Mouse (Mus musculus): ENCODE measurements around the gene Myo1b.

The Myo1b gene

DNA sequence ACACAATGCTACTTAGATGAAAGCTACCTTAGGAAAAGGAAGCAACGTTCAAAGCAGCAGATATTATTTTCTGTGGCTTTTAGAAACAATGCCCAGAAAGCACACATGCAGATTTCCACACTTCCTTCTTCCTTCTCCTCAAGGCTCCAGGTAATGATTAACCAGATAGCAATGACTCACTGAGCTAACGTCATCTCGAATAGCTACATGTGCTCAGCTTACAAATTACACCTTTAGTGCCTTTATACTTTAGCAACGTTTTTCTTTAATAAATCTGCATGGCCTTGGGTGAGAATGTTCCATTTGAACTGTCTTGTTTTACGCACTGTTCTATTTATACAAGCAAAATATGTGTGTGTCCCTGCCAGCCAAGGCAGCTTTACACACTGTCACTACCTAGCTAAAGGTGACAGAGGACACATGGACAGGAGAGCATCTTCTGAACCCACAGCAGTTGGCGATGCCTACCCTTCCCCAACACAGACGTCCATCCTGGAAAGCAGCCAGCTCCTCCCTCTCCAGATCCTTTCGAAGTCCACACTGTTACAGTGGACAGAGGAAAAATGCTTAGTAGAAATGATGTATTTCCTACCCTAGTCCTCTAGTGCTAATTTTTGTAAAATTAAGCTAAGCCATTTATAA is 66.2 kb downstream of the Myo1b start:
- DNase-seq (ENCODE audit: low spot score in 2 of 2): peak in 1 of 2 experiments; percentile 17

DNA sequence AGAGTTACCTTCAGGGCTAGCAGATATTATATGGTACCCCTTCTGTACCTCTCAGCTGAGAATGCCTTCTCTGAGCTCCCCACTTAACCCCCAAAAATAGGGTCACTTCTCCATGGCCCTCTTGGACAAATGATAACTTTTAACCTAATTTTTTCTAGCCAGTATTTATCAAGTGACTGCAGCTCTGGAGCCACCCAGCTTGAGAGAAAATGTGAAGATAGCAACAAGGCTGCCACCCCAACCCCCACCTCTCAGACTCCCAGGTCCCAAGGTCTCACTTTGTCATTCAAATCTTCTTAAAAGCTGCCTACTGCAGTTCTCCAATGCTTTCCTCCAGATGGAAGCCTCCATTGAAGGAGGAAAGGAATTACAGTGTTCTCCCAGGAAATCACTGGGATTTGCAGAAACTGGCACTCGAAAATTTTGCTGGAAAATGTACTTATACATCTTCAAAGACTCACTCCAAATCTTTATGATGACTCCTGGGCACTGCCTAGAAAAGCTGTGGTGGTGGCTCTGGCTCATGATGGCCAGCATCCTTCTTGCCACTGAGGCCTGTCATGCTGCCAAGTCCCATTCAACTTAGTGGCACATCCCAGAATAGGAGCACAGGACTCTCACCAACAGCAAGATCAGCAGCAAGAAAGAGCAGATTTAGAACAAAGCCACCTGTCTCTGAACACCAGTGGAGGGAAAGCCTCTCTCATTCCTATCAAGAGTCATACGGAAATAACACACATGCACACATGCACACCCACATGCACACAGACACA is 70.4 kb downstream of the Myo1b start:
- DNase-seq (ENCODE audit: low spot score in 2 of 2): no peak

DNA sequence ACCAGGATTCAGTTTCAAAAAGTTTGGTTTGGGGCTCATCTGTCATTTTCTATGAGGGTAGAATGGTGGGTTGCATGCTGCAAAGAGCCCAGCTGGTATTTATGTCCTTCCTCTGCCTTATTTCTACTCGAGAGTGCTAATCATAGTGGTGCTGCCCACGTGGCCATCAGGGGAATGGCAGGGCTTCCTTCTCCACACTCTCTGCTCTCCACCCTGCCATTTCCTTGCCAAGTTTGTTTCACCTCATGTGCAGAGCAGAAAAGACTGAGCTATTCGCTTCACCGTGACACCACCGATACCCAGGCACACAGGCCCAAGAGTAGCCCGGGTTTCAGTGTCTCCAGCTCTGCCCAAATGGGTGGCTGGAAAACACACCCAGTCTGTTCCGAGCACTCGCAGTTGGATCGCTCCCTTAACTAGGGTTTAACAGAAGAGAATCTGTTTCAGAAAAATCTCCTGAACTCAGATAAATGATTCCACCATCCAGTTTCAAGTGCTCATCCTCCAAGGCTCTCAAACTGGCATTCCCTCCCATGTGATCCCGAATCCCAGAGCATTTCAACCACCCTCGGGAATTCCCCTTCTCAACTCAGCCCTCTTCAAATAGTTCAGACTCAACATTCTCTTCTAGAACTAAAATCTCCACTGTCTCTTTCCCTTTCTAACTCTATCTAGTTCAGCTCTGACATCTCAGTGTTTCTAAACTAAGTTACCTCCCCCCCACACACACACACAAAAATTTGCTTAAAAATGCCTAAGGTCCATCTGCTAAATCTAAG is 77.8 kb downstream of the Myo1b start:
- no peak for DNase-seq (ENCODE audit: low spot score in 2 of 2)

DNA sequence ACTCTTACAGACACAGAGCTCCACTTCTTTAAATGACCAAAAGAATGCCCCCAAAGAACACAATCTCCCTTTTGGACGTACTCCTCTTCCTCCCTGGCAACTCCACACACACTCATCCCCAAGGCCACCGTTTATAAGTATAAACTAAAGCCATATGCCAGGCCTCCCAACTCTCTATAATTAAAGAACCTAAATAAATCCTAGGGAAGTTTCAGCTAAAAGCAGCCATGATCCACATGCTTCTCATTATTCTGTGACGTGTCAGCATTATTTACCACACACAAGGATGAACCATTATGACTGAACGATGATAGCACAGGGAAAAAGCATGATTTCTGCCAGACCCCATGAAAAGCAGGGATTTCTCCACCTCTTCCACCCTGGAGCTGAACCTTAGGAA is 78.6 kb downstream of the Myo1b start:
- DNase-seq (ENCODE audit: low spot score in 2 of 2): no peak

DNA sequence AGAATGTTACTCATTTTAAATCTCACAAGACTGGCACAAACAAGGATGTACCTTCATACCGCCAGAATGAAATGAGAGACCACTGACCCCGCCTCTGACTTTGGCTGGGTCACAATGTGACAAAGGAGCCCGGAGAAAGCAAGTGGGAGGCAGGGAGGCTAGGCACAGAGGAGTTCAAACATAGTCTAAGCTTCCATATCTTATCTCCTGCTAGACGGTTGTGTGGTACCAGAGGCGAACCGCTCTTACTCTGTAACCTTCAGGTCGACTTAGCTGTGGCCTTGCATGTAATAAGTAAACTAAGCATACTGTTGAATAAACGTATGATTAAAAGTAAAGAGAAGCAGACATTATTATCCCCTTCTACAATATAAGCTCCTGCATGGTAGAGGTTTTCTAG is 80.1 kb downstream of the Myo1b start:
- no peak for DNase-seq (ENCODE audit: low spot score in 2 of 2)

DNA sequence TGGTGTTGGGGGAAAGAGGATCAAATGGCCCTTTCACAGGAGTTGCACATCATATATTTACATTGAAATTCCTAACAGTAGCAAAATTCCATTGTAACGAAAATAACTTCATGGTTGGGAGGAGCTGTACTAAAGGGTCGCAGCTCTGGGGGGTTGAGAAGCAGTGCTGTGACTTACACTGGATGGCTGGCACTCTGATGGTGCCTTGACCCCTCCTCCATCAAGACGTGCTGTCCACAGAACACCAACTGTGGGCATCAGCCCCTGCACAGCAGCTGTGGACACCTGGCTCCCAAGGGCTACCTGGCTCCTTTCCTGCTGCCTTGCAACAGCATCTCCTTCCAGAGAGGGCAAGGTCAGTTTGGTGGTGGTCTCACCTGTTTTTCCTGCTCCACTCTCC is 81.8 kb downstream of the Myo1b start:
- DNase-seq (ENCODE audit: low spot score in 2 of 2): no peak

DNA sequence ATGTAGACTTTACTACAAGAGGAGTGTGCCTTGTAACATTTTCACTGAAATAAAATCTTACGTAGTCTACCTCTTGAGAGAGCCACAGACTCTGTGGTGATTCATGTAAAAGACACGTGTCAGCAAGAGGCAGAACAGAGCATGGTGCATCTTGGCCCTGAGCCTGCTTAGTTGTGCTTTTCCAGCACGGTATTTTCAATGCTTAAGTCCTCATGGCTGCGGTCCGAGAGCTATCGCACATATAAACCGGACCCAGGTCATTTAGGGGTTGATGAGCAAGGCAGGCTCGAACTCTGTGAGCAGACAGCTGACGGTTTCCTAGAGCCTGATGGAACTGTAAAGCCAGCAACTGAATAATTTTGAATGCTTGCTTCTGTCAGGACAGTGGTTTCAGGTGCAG is 86.5 kb downstream of the Myo1b start:
- DNase-seq (ENCODE audit: low spot score in 2 of 2): no peak

DNA sequence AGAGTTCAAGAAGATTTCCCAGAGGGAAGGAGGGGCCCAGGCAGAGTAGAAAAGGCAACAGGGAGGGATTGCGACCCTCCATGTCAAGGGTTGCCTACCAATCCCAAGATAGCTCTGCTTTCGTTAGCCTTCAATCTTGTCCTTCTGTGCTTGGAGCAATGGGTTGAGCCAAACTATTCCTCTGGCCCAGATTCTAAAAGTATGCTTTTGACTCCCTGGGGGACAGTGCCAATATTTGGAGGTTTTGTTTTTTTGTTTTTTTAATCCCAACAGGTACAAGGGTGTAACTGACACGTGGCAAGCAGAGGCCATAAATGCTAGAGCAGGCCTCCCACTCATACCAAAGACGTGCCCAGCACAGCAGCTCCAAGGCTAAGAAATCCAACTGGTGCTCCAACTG is 93.3 kb downstream of the Myo1b start:
- no peak for DNase-seq (ENCODE audit: low spot score in 2 of 2)

DNA sequence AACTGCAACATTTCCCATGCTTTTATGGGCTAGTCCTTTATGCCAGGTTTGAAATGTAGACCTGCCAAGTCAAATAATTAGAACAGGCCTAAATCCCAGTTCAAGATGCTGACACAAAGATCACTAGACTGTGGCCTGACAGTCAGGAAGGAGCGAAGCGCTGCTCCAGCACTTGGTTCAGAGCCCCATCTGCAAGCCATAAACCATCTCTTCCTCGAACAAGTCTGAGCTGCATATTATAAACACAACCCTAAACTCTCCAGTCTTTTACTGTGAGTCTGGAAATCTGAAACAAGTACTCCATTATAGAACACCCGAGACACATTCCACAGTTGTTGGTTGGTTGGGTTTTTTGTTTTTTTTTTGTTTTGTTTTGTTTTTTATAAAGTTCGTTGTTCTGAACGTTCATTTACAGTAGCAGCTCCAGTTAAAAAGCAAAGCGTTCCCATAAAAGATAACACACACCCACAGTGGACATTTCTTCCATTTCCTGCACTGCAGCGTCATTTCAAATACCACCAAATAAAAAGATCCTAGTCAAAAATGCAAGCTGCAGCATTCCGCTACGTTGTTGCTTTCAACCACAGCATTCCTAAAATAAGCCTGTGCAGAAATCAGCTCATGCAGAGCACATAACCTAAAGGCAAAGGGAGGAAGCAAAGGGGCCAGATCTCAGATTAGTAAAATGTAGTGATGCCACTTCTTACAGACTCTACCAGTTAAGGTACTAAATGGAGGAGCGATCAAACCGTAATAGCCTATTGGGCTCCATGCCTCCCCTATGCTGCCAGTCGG is 94.0 kb downstream of the Myo1b start:
- DNase-seq (ENCODE audit: low spot score in 2 of 2): no peak

DNA sequence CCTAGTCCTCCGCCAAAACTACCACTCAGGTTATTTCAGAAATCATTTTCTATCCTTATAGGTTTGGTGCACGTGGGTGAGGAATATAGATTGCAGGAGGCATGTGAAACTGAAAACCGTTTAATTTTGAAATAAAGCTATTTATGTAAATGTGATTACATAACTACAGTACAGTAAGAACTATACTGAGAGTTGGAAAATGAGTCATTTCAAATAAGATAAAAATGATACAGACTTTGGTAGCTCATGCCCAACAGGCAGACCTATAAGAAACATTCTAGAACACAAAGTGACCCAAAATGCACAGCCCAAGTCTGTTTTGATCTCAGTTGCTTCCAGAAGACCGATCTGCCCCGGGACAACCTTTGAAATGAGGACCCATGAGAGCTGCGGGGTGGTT is 95.4 kb downstream of the Myo1b start:
- DNase-seq (ENCODE audit: low spot score in 2 of 2): no peak

DNA sequence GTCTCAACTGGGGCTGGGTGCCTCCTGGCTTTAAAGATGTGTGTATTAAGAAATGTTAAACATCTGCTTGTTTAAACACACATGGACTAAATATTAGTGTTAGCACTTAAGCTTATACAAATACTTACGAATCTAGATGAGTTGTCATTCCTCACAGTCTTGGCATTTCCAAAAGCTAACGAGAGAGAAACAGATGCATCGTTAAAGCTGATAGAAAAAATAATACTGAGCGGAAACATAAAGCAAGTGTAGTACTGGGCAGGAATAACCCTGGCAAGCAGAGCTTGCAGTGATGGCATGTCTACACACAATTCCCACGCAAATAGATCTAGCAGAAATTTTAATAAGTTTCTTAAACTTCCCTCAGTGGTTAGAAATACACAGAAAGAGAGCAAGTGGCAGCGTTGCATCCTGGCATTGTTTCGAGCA is 95.8 kb downstream of the Myo1b start:
- no peak for DNase-seq (ENCODE audit: low spot score in 2 of 2)

DNA sequence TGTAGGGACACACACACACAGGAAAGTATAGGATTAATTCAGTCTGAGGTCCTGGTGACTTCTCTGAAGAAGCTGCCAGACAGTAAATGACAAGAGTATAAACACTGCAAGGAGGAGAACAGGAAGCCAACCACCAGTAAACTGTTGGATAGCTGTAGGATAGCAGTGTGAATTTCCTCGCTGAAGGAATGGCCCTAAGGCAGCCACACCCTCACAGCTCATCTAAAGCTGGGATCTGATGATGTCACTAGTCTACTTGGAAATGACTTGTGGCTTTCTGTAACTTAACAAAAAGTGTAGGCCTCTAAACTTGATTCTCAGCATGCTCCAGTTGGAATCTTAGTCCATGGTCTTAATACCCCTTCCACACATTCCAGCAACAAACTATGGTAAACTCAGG is 100.2 kb downstream of the Myo1b start:
- DNase-seq (ENCODE audit: low spot score in 2 of 2): no peak

DNA sequence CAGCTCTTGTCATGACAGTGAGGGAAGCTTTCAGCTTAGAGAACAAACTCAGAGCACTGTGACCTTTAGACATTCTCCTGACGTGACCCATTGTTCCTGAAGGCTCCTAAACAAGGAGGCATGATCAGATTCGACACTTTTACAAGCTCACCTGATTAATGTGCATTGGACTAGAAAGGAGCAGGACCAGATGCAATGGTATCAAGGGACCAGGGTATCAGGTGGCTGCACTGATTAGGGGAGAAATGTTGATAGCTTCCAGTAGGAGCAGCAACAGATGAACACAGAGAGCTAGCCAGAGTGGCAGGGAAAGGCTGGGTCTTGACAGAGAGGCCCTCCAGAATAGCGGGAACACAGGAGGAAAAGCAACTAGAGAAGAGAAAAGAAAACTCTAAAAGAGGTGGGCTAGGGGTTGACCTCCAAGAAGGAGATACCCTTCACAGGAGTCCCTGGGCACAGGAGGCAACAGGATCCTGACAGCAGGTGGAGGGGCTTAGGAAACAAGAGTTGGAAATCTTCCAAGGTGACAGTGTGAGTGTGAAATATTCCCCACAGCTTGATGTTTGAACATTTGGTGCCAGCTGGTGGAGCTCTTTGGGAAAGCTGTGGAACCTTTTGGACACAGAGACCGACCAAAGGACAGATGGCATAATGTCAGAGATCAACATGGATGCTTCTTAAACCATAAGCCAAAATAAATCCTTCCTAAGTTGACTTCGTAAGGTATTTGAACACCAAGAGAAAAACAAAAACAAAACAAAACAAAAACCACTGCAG is 100.8 kb downstream of the Myo1b start:
- DNase-seq (ENCODE audit: low spot score in 2 of 2): no peak

DNA sequence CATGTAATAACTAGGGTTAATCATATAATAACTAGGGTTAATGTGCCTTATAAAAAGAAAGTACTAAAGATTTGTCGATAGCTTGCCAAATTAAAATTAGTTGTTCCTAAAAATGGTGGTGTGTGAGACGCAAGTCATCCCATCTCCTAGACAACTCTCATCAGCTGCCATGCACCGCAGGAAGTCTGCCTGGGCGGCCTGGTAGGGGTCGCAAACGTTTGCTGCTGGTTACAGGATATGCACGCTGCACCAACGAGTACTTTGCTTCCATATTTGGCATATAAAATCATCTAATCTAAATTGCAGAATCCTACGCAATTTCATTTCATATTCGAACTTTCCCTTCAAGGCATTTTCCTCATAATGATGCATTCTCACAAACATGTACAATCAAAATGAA is 107.0 kb downstream of the Myo1b start:
- no peak for DNase-seq (ENCODE audit: low spot score in 2 of 2)

DNA sequence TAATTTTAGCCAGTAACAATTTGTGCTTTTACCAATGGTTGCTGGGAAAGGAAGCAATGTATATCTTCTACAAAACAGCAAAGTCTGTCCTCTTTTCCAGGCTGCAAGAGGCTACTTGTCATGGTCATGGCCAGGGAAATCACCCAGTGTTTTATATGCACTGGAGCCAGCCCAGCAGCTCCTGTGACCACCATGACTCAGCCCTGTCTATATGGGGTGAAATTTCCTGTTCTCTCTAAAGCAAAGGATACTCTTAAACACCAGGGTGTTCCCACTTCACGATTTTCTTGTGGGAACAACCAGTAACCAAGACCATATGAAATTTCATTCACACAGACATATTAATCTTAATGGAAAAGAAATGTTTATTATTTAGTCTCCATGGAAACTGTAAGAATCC is 107.6 kb downstream of the Myo1b start:
- DNase-seq (ENCODE audit: low spot score in 2 of 2): no peak

DNA sequence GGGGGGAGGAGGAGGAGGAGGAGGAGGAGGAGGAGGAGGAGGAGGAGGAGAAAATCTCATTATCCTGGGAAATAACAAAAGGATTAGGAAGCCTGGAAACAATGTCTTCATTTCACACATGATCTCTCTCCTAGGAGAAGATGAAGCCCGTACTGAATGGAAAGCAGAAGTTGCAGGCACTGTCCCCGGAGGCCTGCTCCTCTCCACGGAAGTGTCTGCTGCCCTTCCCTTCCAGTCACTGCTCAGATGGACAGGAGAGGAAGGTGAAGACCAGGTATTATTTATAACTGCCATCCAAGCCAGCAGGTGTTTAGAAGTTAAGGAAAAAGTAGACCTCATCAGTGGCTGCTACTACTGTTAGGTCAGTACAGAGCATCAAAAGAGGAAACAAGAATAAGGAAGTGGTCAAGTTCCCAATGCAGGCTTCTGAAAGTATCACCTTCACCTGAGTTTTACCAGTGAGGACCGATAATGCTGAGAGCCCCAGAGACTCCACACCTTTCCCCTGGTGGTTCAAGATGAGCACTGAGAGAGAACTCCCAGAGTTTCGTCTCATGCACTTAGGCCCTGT is 110.7 kb downstream of the Myo1b start:
- no peak for DNase-seq (ENCODE audit: low spot score in 2 of 2)

DNA sequence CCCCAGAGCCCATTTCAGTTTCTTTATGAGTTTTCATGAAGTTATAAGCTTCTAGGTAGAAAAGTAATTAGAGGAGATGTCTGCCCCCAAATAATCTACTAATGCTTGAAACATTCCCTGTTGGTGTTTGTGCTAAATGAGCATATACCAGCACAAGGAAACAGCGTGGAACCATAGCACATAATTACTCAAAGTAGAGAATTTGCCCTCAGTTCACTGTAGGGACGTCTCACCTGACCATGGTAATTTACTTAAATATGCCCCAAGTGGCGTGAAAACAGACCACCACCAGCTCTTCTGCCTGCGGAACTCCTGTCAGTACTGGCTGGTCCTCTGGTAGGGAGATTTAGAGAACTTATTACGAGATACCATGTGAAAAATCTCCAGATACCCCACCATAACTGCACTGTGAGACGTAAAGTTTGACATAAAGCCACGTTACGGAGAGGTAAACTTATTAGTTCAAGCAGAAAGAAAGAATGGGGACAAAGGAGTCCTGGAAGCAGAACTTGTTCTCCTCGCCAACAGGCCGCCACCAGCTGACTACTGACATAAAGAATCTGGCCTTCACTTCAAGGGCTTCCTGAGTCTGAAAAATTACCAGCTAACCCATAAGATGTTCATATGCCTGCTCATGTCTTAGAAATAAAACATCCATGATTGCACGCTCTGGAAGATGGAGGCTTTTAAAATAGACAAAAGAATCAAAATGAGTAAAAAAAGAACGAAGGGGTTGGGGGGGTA is 111.4 kb downstream of the Myo1b start:
- no peak for DNase-seq (ENCODE audit: low spot score in 2 of 2)

DNA sequence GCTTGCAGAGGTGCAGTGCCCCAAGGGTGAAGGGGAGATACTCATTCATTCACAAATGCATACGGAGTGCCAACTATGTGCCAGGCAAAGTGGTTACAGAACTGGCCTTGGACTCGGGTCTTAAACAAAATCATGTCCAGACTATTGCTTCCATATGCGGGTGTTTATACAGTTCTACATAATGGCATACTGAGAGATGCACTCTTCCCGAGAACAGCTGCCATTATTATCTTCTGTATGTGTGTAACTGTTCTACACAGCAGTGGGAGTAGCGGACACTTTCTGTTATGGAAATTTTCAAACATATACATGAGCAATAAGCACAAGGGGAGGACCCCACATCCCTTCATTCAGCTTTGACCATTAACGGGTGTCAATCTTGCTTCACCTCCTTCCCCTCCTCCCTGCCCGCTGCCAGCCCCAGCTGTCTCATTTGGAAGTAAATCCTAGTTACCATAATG is 117.8 kb downstream of the Myo1b start:
- DNase-seq (ENCODE audit: low spot score in 2 of 2): no peak

DNA sequence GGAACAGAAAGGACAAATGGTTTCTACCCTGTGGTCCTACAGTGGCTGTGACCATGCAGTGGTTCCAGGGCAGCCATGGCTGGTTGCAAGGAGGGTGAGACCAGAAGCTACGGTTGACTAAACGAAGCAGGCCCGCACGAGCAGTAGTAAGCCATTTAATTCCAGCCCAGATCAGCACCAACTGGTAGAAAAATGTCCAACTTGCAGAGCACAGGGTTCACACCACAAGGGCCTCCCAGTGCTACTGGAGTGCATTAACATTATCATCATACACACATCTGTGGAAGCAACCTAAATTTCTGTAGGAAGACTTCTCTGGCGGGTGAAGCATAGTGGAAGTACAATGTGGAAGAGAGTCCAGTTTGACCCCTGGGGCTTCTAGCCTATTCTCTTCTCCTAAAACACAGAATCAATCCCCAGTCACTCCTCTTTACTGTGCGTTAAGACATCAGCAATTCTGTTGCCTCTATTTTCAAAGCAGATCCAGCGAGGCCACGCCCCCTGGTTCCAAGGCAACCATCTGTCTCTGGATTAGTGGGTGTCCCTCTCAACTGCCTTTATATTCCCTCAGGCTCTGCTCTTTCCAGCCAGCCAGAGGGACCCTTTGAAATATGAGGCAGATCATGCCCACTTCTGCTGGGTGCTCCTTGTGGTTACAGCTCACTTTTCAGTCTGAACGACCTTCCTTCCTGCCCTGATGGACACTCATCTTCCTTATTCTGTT is 120.1 kb downstream of the Myo1b start:
- no peak for DNase-seq (ENCODE audit: low spot score in 2 of 2)
